Mouse (Mus musculus) kidney, adult 8-10 months (tissue): ENCODE measurements at regions not wholly inside any gene's neighbourhood (a gene's known extent, or its start where the extent isn't known, plus 50 kb on each side); places are given as distances from the start of the nearest gene placed in this dataset.

Source experiments
- DNase-seq, 2 experiments: peaks; one replicate each; pipeline ENCODE4 v3.0.0; 2022

- no peak for DNase-seq
These were observed 81.9 kb downstream of the Edem1 start for GRCm38 (mm10) chr6:108910330-108910729.

GRCm38 (mm10) chr6:108912539-108912938 is 84.1 kb downstream of the Edem1 start:
- DNase-seq, result no peak

GRCm38 (mm10) chr6:108919372-108919913 is 91.0 kb downstream of the Edem1 start:
- DNase-seq, result no peak

- no peak for DNase-seq
These were observed 92.7 kb downstream of the Edem1 start for GRCm38 (mm10) chr6:108921181-108921580.

- DNase-seq, result no peak
These were observed 94.1 kb downstream of the Edem1 start for GRCm38 (mm10) chr6:108922564-108922963.

- no peak for DNase-seq
These were observed 100.5 kb downstream of the Edem1 start for GRCm38 (mm10) chr6:108928981-108929380.

GRCm38 (mm10) chr6:108938646-108939045 is 110.2 kb downstream of the Edem1 start:
- DNase-seq, result no peak

GRCm38 (mm10) chr6:108942288-108942687 is 113.8 kb downstream of the Edem1 start:
- DNase-seq, result no peak

- no peak for DNase-seq
These were observed 123.9 kb downstream of the Edem1 start for GRCm38 (mm10) chr6:108952389-108952788.

- DNase-seq, result no peak
These were observed 134.4 kb downstream of the Edem1 start for GRCm38 (mm10) chr6:108962810-108963209.

- peak; percentile 26 to 70 for DNase-seq
These were observed 134.9 kb downstream of the Edem1 start for GRCm38 (mm10) chr6:108963295-108963694.

- no peak for DNase-seq
These were observed 141.2 kb downstream of the Edem1 start for GRCm38 (mm10) chr6:108969477-108970176.

- no peak for DNase-seq
These were observed 143.1 kb downstream of the Edem1 start for GRCm38 (mm10) chr6:108971415-108972089.

- no peak for DNase-seq
These were observed 145.3 kb downstream of the Edem1 start for GRCm38 (mm10) chr6:108973701-108974100.

GRCm38 (mm10) chr6:108989506-108989905 is 161.1 kb downstream of the Edem1 start:
- no peak for DNase-seq

- no peak for DNase-seq
These were observed 165.3 kb downstream of the Edem1 start for GRCm38 (mm10) chr6:108993743-108994142.

- DNase-seq, result no peak
These were observed 176.0 kb downstream of the Edem1 start for GRCm38 (mm10) chr6:109004443-109004842.

- DNase-seq, result no peak
These were observed 180.9 kb downstream of the Edem1 start for GRCm38 (mm10) chr6:109009364-109009763.

GRCm38 (mm10) chr6:109009793-109010192 is 181.4 kb downstream of the Edem1 start:
- no peak for DNase-seq

GRCm38 (mm10) chr6:109019731-109020130 is 191.3 kb downstream of the Edem1 start:
- no peak for DNase-seq
